Mouse (Mus musculus) hindbrain, embryonic 16.5 days (tissue): ENCODE measurements around the gene Map4k4. TPM values are rescaled to one million over a fixed set of nuclear protein-coding genes. Genes with fewer than 3 reads are reported as not detected.
A peak's percentile ranks its signal among the peaks of the same experiment; 100 is the strongest.

Experiments
- ATAC-seq: fragments of 200-750 bp; cut with Nextera tagmentation; 2 replicates; pipeline ENCODE4 v1.8.0; 2017; ENCODE audit warnings: moderate TSS enrichment, moderate library complexity
- H3K27ac ChIP-seq: fragments of 300-500 bp; sonication (generic); 2 replicates; pipeline ENCODE4 v1.5.1; 2014; ENCODE audit warnings: low read depth, mild to moderate bottlenecking, control low read depth, low read length, moderate library complexity
- H3K27me3 ChIP-seq: fragments of 300-500 bp; sonication (generic); replicated peaks from 2 replicates; pipeline ENCODE4 v1.6.1; 2014; ENCODE audit warnings: low read length; ENCODE audit not compliant: control insufficient read depth, insufficient read depth
- H3K36me3 ChIP-seq: fragments of 300-500 bp; sonication (generic); 2 replicates; pipeline ENCODE4 v1.6.1; 2014; ENCODE audit warnings: mild to moderate bottlenecking, low read length, moderate library complexity, mixed read lengths; ENCODE audit not compliant: control insufficient read depth, insufficient read depth
- H3K4me1 ChIP-seq: fragments of 300-500 bp; sonication (generic); 2 replicates; pipeline ENCODE4 v1.6.1; 2014; ENCODE audit warnings: low read depth, low read length; ENCODE audit not compliant: control insufficient read depth, insufficient read depth
- H3K4me2 ChIP-seq: fragments of 300-500 bp; sonication (generic); 2 replicates; pipeline ENCODE4 v1.6.1; 2014; ENCODE audit warnings: mild to moderate bottlenecking, low read length, control low read depth, moderate library complexity
- H3K4me3 ChIP-seq: fragments of 300-500 bp; sonication (generic); 2 replicates; pipeline ENCODE4 v1.5.1; 2014; ENCODE audit warnings: mild to moderate bottlenecking, low read length, control low read depth, moderate library complexity
- H3K9ac ChIP-seq: fragments of 300-500 bp; sonication (generic); 2 replicates; pipeline ENCODE4 v1.6.1; 2014; ENCODE audit warnings: low read depth, mild to moderate bottlenecking, control low read depth, low read length, moderate library complexity
- H3K9me3 ChIP-seq: fragments of 300-500 bp; sonication (generic); 2 replicates; pipeline ENCODE4 v1.6.1; 2014; ENCODE audit warnings: mild to moderate bottlenecking, low read length, moderate library complexity; ENCODE audit not compliant: control insufficient read depth
- WGBS: fragments of 180-500 bp; shearing (Covaris S2); extraction: QIAGEN DNeasy Blood & Tissue Kit; methylation state at CpG from one replicate; pipeline ENCODE4 v1.1.7; 2014; 5-methylcytosine and 5-hydroxymethylcytosine counted together
- polyA plus RNA-seq: library from polyadenylated mRNA; unstranded; fragments of >200 nt; fragmentation: Nextera tagmentation; extraction: Ambion mirVana; gene quantifications from 2 replicates; pipeline ENCODE4 v1.2.1, GENCODE M21; 2015

The Map4k4 gene
- polyA plus RNA-seq, 1 experiment from 2014 or later = 21.7 TPM

DNA sequence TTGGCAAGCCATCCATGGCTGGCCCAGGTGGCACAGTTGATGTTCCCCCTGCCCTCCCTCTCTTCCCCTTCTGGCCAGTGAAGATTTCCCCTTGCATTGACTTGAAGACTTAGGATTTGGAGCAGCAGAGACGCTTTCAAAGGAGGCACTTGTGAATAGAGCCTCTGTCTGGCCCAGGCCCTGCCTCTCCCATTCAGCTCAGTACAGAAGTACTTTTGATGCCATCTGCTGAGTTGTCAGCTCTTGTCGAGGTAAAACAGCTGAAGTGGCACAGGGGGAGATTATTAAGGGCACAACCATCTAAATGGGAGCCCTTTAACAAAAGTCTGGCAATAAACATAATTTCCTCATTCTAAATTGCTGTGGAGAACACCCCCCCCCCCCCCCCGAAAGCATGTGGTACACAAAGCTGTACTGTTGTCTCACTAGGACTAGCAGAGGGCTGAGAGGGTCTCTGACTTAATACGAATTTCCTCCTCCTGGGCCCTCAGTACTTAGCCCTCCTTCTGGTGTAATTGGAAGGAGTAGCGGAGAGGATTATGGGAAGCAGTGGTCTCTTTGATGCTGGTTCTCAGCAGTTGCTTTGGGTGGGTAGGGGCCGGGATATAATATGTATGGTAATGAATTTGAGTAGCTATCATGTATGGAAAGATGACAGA lies 47.1 kb downstream of the Map4k4 start:
- Histone ChIP-seq H3K9ac (no peak overlapping the region), H3K36me3 (no peaks in the 10 kb centered on the region), H3K4me1 (peaks cover 82% of the 10 kb centered on the region), H3K27ac (peak overlapping the region; percentile 85), H3K4me3 (no peak overlapping the region), H3K9me3 (no peaks in the 10 kb centered on the region), H3K27me3 (no peaks in the 10 kb centered on the region), H3K4me2 (no peak overlapping the region)
- ATAC-seq = peak; percentile 85
- 21% methylated on average over 5 of the region's 6 CpGs for WGBS

DNA sequence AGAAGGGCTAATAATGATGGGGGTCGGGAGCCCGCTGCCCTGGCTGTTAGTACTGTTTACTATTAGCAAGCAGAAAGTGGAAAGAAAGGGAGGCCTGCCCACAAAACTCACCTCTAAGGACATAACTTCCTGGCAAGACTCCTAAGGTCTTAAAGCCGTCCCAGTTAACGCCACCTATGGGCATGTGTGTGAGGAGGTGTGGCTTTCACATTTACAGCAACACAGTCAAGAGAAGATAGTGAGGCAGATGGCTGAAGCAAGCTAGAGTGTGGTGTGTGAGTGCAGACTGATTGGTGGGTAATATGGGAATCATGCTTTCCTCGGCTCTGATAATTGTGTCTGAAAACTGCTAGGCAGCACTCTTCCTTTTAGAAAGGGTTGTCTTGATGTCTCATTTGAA lies 48.5 kb downstream of the Map4k4 start:
- no peak overlapping the region for H3K9ac ChIP-seq
- H3K36me3 ChIP-seq = no peaks in the 10 kb centered on the region
- 49% methylated on average over 5 of the region's 5 CpGs for WGBS
- no peaks in the 10 kb centered on the region for H3K27me3 ChIP-seq
- no peak overlapping the region for H3K27ac ChIP-seq
- ATAC-seq = no peak
- H3K4me1 ChIP-seq = peaks cover 76% of the 10 kb centered on the region
- H3K9me3 ChIP-seq = no peaks in the 10 kb centered on the region
- H3K4me2 ChIP-seq = no peak overlapping the region
- H3K4me3 ChIP-seq = no peak overlapping the region

GRCm38 (mm10) chr1:39949790-39950462 lies 49.2 kb downstream of the Map4k4 start:
- WGBS = 39% methylated on average over 10 of the region's 10 CpGs
- Histone ChIP-seq H3K9ac (no peak overlapping the region), H3K27ac (peak overlapping the region; percentile 5; the same call in 1 of the 2 replicates)

DNA sequence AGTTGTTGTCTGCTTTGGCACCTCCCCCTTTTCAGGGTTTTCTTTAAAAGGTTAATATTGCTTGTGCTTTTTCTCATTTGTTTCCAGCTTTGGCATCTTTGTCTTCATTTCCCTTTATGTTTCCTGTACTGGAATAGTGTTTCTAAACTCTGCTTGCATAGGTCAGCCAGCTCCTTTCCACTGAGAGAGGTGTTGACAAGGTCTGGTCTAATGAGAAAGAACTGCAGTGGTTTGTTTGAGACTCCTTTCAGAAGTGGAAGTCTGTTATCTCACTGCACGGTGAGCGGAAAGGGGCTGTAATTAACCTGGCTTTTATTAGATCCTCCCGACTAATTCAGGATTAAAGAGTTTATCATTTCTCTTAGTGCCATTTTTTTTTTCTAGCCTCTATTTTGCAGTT lies 49.9 kb downstream of the Map4k4 start:
- H3K4me3 ChIP-seq = no peak overlapping the region
- 48% methylated on average over 3 of the region's 3 CpGs for WGBS
- no peak for ATAC-seq
- H3K36me3 ChIP-seq = no peaks in the 10 kb centered on the region
- H3K4me1 ChIP-seq = peaks cover 65% of the 10 kb centered on the region
- peak overlapping the region; percentile 5; the same call in 1 of the 2 replicates for H3K27ac ChIP-seq
- H3K9me3 ChIP-seq = no peaks in the 10 kb centered on the region
- no peak overlapping the region for H3K9ac ChIP-seq
- no peak overlapping the region for H3K4me2 ChIP-seq
- no peaks in the 10 kb centered on the region for H3K27me3 ChIP-seq

More at GRCm38 (mm10) chr1:39949790-39950462, 49.2 kb downstream of the Map4k4 start:
- no peaks in the 10 kb centered on the region for H3K27me3 ChIP-seq
- H3K4me1 ChIP-seq = peaks cover 69% of the 10 kb centered on the region
- no peak overlapping the region for H3K4me3 ChIP-seq
- H3K36me3 ChIP-seq = no peaks in the 10 kb centered on the region
- ATAC-seq = no peak
- no peaks in the 10 kb centered on the region for H3K9me3 ChIP-seq
- no peak overlapping the region for H3K4me2 ChIP-seq

- no peak for ATAC-seq
- WGBS = 89% methylated on average over 3 of the region's 3 CpGs
- Histone ChIP-seq H3K9ac (no peak overlapping the region), H3K9me3 (no peaks in the 10 kb centered on the region), H3K27ac (no peak overlapping the region), H3K36me3 (no peaks in the 10 kb centered on the region), H3K4me3 (no peak overlapping the region), H3K27me3 (no peaks in the 10 kb centered on the region), H3K4me1 (peaks cover 46% of the 10 kb centered on the region), H3K4me2 (no peak overlapping the region)
Measured at GRCm38 (mm10) chr1:39954652-39955051, 53.9 kb downstream of the Map4k4 start.

GRCm38 (mm10) chr1:39956712-39957111 lies 56.0 kb downstream of the Map4k4 start:
- H3K36me3 ChIP-seq = no peaks in the 10 kb centered on the region
- H3K27ac ChIP-seq = no peak overlapping the region
- no peak overlapping the region for H3K4me2 ChIP-seq
- no peak overlapping the region for H3K9ac ChIP-seq
- 86% methylated on average over 5 of the region's 5 CpGs for WGBS
- H3K4me1 ChIP-seq = peaks cover 38% of the 10 kb centered on the region
- no peaks in the 10 kb centered on the region for H3K27me3 ChIP-seq
- H3K9me3 ChIP-seq = no peaks in the 10 kb centered on the region
- no peak for ATAC-seq
- no peak overlapping the region for H3K4me3 ChIP-seq

GRCm38 (mm10) chr1:39957981-39958380 lies 57.3 kb downstream of the Map4k4 start:
- H3K4me1 ChIP-seq = peaks cover 31% of the 10 kb centered on the region
- H3K9me3 ChIP-seq = no peaks in the 10 kb centered on the region
- no peak for ATAC-seq
- H3K27ac ChIP-seq = no peak overlapping the region
- H3K36me3 ChIP-seq = peaks cover 3% of the 10 kb centered on the region; the same call in 1 of the 2 replicates
- H3K27me3 ChIP-seq = no peaks in the 10 kb centered on the region
- H3K9ac ChIP-seq = no peak overlapping the region
- no peak overlapping the region for H3K4me3 ChIP-seq
- 70% methylated on average over 7 of the region's 7 CpGs for WGBS
- no peak overlapping the region for H3K4me2 ChIP-seq

- Histone ChIP-seq H3K4me1 (peaks cover 28% of the 10 kb centered on the region), H3K27ac (no peak overlapping the region), H3K36me3 (peaks cover 3% of the 10 kb centered on the region; the same call in 1 of the 2 replicates), H3K4me2 (no peak overlapping the region), H3K9ac (no peak overlapping the region), H3K27me3 (no peaks in the 10 kb centered on the region), H3K9me3 (no peaks in the 10 kb centered on the region), H3K4me3 (no peak overlapping the region)
- ATAC-seq = no peak
- 94% methylated on average over 1 of the region's 1 CpGs for WGBS
Measured at GRCm38 (mm10) chr1:39960623-39961022, 59.9 kb downstream of the Map4k4 start.

GRCm38 (mm10) chr1:39961113-39961512 lies 60.4 kb downstream of the Map4k4 start:
- Histone ChIP-seq H3K36me3 (peaks cover 3% of the 10 kb centered on the region; the same call in 1 of the 2 replicates), H3K27ac (no peak overlapping the region), H3K4me3 (no peak overlapping the region), H3K9ac (no peak overlapping the region), H3K9me3 (no peaks in the 10 kb centered on the region), H3K4me1 (peaks cover 28% of the 10 kb centered on the region), H3K4me2 (no peak overlapping the region), H3K27me3 (no peaks in the 10 kb centered on the region)
- 83% methylated on average over 6 of the region's 6 CpGs for WGBS
- ATAC-seq = no peak
